Mouse (Mus musculus) ES-Bruce4 (cell line): ENCODE data around the gene Gins2.

Experiments used
- CTCF ChIP-seq: IDR thresholded peaks from one replicate; pipeline ENCODE4 v1.8.1; 2011; ENCODE audit warnings: low read depth, low read length
- EP300 ChIP-seq: IDR thresholded peaks from 2 replicates; pipeline ENCODE4 v1.6.1; 2011; ENCODE audit warnings: low read depth, low read length; ENCODE audit not compliant: insufficient read depth
- POLR2A ChIP-seq: IDR thresholded peaks from one replicate; pipeline ENCODE4 v1.8.1; 2011; ENCODE audit warnings: low read length; ENCODE audit not compliant: insufficient read depth

GRCm38 (mm10) chr8:120549321-120549921 is 39.7 kb downstream of the Gins2 start:
- TF ChIP-seq CTCF: no peak
- no peak for TF ChIP-seq EP300
- no peak for TF ChIP-seq POLR2A
